Mouse (Mus musculus) bone marrow macrophage, adult 2 months (primary cell): ENCODE measurements around the gene Ptprm. TPM values are rescaled to one million over a fixed set of nuclear protein-coding genes. Genes with fewer than 3 reads are reported as not detected.

Experiments used
- H3K27ac ChIP-seq: 2 replicates; pipeline ENCODE4 v1.5.1; 2012; ENCODE audit warnings: low read depth, low read length; ENCODE audit not compliant: insufficient read depth
- H3K4me1 ChIP-seq: 2 replicates; pipeline ENCODE4 v1.6.1; 2012; ENCODE audit warnings: low read length; ENCODE audit not compliant: control insufficient read depth, insufficient read depth
- H3K4me3 ChIP-seq: 2 replicates; pipeline ENCODE4 v1.5.1; 2012; ENCODE audit warnings: mild to moderate bottlenecking, low read length, moderate library complexity; ENCODE audit not compliant: insufficient read depth
- CTCF ChIP-seq: IDR thresholded peaks from 2 replicates; pipeline ENCODE4 v1.5.1; 2012; ENCODE audit warnings: low read depth, mild to moderate bottlenecking, low read length, moderate library complexity
- POLR2A ChIP-seq: IDR thresholded peaks from 2 replicates; pipeline ENCODE4 v1.6.1; 2012; ENCODE audit warnings: mild to moderate bottlenecking, low read depth, low read length, borderline replicate concordance
- polyA plus RNA-seq: library from polyadenylated mRNA; stranded (reverse); fragments of >200 nt; gene quantifications from 2 replicates; pipeline ENCODE4 v1.2.4, GENCODE M21; 2012; ENCODE audit not compliant: missing spikeins, insufficient read depth, insufficient read length

Gene Ptprm
- polyA plus RNA-seq, 1 experiment, result 0.34 TPM

DNA sequence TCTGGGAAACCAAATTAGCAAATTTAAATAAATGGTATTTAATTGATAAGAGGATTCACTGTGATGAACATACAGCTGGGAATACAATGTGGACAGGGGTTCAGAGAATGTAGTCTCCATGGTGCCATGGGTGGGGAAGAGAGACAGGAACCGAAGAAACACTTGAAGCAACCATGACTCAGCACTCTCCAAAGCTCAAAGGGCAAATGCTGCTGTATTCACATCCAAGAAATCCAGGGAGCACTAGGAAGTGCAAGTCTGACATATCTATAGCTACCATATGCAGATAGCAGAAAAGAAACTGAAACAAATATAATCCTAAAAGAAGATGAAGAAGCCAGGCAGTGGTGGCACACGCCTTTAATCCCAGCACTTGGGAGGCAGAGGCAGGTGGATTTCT, 531.9 kb downstream of the Ptprm start:
- H3K4me1 ChIP-seq, result no peaks in the 10 kb centered on the region
- TF ChIP-seq POLR2A (no peak), CTCF (no peak)
- H3K4me3 ChIP-seq, result no peak overlapping the region
- no peak overlapping the region for H3K27ac ChIP-seq

DNA sequence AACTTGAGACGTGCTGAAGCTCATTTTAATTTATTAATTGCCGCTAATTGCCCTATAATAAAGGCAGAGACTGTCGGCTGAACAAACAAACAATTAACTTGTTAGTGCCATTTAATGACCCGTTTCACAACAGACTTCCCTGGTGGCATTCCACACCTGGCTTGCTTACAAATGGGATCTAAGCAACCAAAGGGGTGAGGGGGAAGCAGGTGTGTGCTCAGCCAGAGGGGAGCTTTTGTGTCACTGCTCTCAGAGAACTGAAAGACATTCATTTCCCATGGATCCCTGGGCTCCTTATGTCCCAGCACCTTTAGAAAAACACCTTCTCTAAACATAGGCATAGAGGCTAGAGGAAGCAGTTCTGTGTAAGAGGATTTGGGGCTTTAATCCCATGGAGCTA, 536.9 kb downstream of the Ptprm start:
- no peak for TF ChIP-seq POLR2A
- no peaks in the 10 kb centered on the region for H3K4me1 ChIP-seq
- no peak overlapping the region for H3K27ac ChIP-seq
- H3K4me3 ChIP-seq, result no peak overlapping the region

DNA sequence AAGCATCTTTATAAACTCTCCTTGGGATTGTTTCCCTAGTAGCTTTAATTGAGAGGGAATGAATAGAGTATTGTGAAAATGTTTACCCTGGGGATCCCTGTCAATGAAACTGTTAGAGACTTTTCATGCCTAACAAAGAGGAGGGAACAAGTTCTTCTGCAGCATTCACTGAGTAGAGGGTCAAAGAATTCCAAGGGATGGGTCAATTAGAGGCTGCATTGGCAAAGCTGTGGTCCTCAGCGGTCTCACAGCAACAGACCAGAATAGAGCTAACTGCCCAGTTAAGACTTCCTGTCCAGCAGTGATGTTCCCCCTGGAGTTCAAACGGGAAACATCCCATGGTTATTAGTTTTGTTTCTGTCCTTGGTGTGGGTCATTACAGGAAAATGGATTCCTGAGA, 538.3 kb downstream of the Ptprm start:
- Histone ChIP-seq H3K4me1 (no peaks in the 10 kb centered on the region), H3K27ac (no peak overlapping the region), H3K4me3 (no peak overlapping the region)
- TF ChIP-seq POLR2A (no peak), CTCF (no peak)

DNA sequence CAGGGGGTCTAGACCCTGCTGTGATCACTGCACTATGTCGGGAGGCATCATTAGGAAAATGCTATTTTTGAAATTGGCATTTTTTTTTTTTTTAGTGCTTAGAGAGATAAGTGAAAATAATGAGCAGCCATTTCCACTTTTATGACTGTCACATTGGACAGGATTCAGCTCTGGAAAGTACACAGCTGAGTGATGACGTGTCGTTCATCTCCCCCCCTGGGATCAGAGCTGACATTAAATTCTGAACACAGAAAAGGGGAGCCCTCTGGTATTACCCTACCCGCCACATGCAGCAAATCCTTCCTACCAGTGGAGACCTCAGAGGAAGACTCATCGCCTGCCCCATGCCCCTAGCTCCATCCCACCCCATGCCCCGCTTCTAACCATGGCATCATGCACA, 540.5 kb downstream of the Ptprm start:
- H3K27ac ChIP-seq, result no peak overlapping the region
- H3K4me3 ChIP-seq, result no peak overlapping the region
- no peak for TF ChIP-seq CTCF
- TF ChIP-seq POLR2A, result no peak
- no peaks in the 10 kb centered on the region for H3K4me1 ChIP-seq

DNA sequence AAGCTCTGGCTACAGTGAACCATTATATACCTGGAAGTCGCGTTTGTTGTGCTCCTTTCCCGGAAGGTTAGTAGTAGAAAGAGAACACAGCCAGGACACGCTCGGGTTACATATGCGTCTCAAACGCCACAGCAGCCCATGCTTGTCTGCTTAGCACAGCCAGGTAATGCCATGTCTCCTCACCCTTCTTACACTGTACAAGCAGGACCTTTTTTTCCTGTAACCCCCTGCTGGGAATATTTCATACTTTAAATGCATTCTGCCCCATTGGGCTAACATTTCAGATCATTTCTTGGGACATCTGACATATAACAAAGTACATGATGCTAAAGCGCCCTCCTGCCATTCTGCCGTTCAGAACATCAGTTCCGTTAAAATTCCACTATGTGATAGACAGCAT, 540.9 kb downstream of the Ptprm start:
- no peak overlapping the region for H3K4me3 ChIP-seq
- no peak for TF ChIP-seq CTCF
- no peak for TF ChIP-seq POLR2A
- no peak overlapping the region for H3K27ac ChIP-seq
- no peaks in the 10 kb centered on the region for H3K4me1 ChIP-seq

DNA sequence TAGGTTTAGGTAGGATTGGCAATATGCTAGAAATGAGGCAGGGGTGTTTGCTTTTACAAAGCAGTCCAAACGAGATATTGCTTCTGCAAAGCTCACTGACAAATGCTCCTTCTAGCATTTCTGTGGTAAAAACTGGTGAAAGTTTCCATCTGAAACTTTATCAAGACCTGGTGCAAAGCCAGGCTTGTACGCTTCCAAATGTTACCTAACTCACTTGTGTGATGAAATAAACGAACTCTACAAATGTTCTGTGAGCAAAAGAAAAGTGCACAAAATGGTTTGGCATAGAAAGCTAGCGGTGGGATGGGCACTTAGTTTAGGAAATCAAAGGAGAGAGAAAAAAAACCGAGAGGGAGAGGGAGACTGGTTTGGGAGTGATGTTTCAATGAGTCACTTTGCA, 544.5 kb downstream of the Ptprm start:
- Histone ChIP-seq H3K4me3 (no peak overlapping the region), H3K4me1 (no peaks in the 10 kb centered on the region), H3K27ac (no peak overlapping the region)
- TF ChIP-seq POLR2A, result no peak
- no peak for TF ChIP-seq CTCF

DNA sequence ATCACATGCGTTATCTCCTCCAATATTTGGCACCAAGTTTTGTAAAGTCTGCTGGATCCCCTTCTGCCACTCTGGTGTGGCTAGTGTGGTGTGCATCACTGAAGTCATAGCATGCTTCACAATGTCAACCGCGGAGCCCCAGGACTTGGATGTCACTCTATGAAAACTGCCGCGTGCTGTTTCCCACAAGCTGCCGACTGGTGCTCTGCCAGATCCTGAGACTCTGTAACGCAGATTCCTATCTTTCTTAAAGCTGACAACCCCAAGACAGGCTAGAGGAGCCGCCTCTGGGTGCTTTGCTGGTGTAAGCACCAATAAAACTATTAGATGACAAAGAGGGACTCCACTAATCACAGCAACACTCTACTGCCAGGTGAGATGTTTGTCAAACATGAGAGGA, 546.1 kb downstream of the Ptprm start:
- H3K27ac ChIP-seq, result no peak overlapping the region
- TF ChIP-seq POLR2A (no peak), CTCF (no peak)
- no peaks in the 10 kb centered on the region for H3K4me1 ChIP-seq
- no peak overlapping the region for H3K4me3 ChIP-seq

DNA sequence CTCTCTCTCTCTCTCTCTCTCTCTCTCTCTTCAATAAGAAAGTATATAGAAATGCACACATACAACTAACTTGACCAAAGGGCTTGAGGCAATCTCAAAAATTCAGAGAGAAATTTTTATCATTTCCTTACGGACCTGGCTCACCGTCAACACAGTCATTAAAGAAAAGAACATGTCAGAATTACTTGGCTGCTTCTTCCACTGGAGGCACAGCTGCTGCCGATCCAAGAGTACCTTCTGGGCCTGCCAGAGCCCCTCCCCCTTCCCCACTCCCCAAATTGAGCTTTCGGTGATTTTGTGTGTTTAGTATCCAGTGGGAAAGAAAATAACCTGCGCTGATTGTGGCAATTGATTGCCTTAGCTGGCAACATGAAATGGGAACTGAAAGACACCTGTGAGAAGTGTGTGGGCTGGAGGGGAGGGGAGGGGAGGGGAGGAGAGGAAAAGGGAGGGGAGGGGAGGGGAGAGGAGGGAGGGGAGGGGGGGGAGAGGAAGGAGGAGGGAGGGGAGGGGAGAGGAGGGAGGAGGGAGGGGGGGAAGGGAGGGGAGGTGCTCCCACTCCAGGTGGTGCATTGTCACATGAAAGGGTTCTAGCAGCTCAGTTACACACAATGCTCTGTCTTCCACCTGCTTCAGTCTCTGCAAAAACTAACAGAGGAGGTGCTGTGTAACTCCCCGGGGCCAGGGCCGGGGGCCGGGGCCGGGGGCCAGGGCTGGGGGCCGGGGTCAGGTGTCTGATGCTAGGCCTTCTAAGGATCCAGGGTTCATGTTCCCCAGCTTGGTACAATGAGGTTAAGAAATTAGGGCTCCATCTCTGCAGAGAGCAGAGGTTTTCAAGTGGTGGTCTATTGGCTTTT, 552.2 kb downstream of the Ptprm start:
- TF ChIP-seq POLR2A (no peak), CTCF (no peak)
- Histone ChIP-seq H3K4me1 (no peaks in the 10 kb centered on the region), H3K27ac (no peak overlapping the region), H3K4me3 (no peak overlapping the region)

DNA sequence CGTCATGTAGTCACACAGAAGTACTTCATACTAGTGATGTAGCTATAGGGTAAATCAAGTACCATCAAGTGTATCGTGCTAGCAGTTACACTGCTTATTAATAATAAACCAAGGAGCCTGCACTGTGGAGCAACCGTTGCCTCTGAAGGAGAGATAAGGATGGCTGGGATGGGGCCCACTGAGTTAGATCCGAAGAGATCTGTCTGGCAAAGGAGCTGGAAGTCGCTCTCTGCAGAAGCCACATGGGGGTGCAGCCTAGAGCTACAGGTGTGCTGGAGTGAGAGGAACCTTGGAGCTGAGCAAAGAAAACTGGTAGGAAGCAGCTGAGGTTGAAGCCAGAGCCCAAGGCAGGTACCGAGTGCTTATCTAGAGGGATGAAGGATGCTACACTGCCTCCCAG, 554.0 kb downstream of the Ptprm start:
- no peak overlapping the region for H3K27ac ChIP-seq
- H3K4me1 ChIP-seq, result no peaks in the 10 kb centered on the region
- no peak for TF ChIP-seq POLR2A
- TF ChIP-seq CTCF, result no peak
- H3K4me3 ChIP-seq, result no peak overlapping the region

DNA sequence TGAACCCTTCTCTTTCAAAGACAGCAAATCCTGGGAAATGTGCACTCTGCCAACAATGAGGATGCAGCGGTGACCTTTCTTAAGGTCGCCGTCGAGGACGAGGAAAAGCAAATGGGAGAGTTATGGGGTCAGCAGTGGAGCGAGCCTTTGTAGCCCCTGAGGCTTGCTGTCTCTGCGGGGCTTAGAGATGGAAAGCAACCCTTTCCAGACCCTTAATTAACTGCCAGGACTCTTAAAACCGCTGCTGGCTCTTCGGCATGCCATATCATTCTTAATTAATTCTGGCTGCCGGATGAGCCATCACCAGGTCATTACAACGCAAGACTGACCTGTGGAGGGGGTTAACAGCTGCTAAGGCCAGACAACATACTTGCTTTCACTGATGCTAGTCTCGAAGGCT, 568.1 kb downstream of the Ptprm start:
- no peak overlapping the region for H3K4me3 ChIP-seq
- no peaks in the 10 kb centered on the region for H3K4me1 ChIP-seq
- no peak for TF ChIP-seq CTCF
- TF ChIP-seq POLR2A, result no peak
- no peak overlapping the region for H3K27ac ChIP-seq
